Mouse (Mus musculus): ENCODE data around the gene Pkn1. TPM values are rescaled to one million over a fixed set of nuclear protein-coding genes. Genes with fewer than 3 reads are reported as not detected.

Pkn1 gene
- total RNA-seq, 2 experiments from 2014 or later, result 60.9 to 65.6 TPM

GRCm38 (mm10) chr8:83738949-83739710 lies 40.2 kb upstream of the Pkn1 start:
- H3K4me3 ChIP-seq, result peak overlapping the region; percentile 0; the same call in 1 of the 2 replicates
- intact Hi-C loops (cut with DNase I), result loop anchor here (5.0 kb wide), 1 partner anchor 228 kb away; no protein-coding TSS in a partner anchor
- no peak for TF ChIP-seq CTCF (IDR thresholded peaks at IDR 0.05)

GRCm38 (mm10) chr8:83737852-83738562 lies 39.0 kb upstream of the Pkn1 start:
- TF ChIP-seq CTCF (IDR thresholded peaks at IDR 0.05), result no peak
- no peak overlapping the region for H3K4me3 ChIP-seq
- no peak overlapping the region for H3K27ac ChIP-seq
- no peak for DNase-seq (ENCODE audit: extremely low spot score in 1 of 2, low spot score in 2 of 2)
- intact Hi-C loops (cut with DNase I), result loop anchor here (5.0 kb wide), 1 partner anchor 229 kb away; no protein-coding TSS in a partner anchor

More at GRCm38 (mm10) chr8:83738949-83739710, 40.2 kb upstream of the Pkn1 start:
- H3K27ac ChIP-seq, result no peak overlapping the region
- no peak for DNase-seq (ENCODE audit: extremely low spot score in 1 of 2, low spot score in 2 of 2)

GRCm38 (mm10) chr8:83737346-83737745 lies 38.4 kb upstream of the Pkn1 start:
- TF ChIP-seq CTCF (IDR thresholded peaks at IDR 0.05), result peak; percentile 14
- intact Hi-C loops (cut with DNase I), result loop anchor here (5.0 kb wide), 1 partner anchor 230 kb away; no protein-coding TSS in a partner anchor
- no peak for DNase-seq (ENCODE audit: extremely low spot score in 1 of 2, low spot score in 2 of 2)
- no peak overlapping the region for H3K4me3 ChIP-seq
- no peak overlapping the region for H3K27ac ChIP-seq

GRCm38 (mm10) chr8:83736681-83737080 lies 37.7 kb upstream of the Pkn1 start:
- intact Hi-C loops (cut with DNase I), result loop anchor here (5.0 kb wide), 1 partner anchor 231 kb away; no protein-coding TSS in a partner anchor
- Histone ChIP-seq H3K4me3 (no peak overlapping the region), H3K27ac (no peak overlapping the region)
- no peak for DNase-seq (ENCODE audit: extremely low spot score in 1 of 2, low spot score in 2 of 2)
- TF ChIP-seq CTCF (IDR thresholded peaks at IDR 0.05), result no peak

GRCm38 (mm10) chr8:83732919-83733318 lies 33.9 kb upstream of the Pkn1 start:
- no peak for DNase-seq (ENCODE audit: extremely low spot score in 1 of 2, low spot score in 2 of 2)
- intact Hi-C loops (cut with DNase I), result no loop called here
- no peak overlapping the region for H3K4me3 ChIP-seq
- TF ChIP-seq CTCF (IDR thresholded peaks at IDR 0.05), result no peak
- H3K27ac ChIP-seq, result no peak overlapping the region

- intact Hi-C loops (cut with DNase I), result no loop called here
- no peak for DNase-seq (ENCODE audit: extremely low spot score in 1 of 2, low spot score in 2 of 2)
- no peak for TF ChIP-seq CTCF (IDR thresholded peaks at IDR 0.05)
- Histone ChIP-seq H3K27ac (no peak overlapping the region), H3K4me3 (no peak overlapping the region)
Measured at GRCm38 (mm10) chr8:83731906-83732305, 32.9 kb upstream of the Pkn1 start.

- no peak overlapping the region for H3K4me3 ChIP-seq
- intact Hi-C loops (cut with DNase I), result no loop called here
Measured at GRCm38 (mm10) chr8:83729009-83729807, 30.2 kb upstream of the Pkn1 start.

GRCm38 (mm10) chr8:83725521-83726102 lies 26.6 kb upstream of the Pkn1 start:
- TF ChIP-seq CTCF (IDR thresholded peaks at IDR 0.05), result no peak
- no peak for DNase-seq (ENCODE audit: extremely low spot score in 1 of 2, low spot score in 2 of 2)
- intact Hi-C loops (cut with DNase I), result loop anchor here (2.0 kb wide), 3 partner anchors 57 to 229 kb away; partner anchors contain the start of genes Asf1b and Gm10644
- Histone ChIP-seq H3K27ac (no peak overlapping the region), H3K4me3 (no peak overlapping the region)

More at GRCm38 (mm10) chr8:83729009-83729807, 30.2 kb upstream of the Pkn1 start:
- TF ChIP-seq CTCF (IDR thresholded peaks at IDR 0.05), result peak; percentile 54
- no peak overlapping the region for H3K27ac ChIP-seq
- DNase-seq (ENCODE audit: extremely low spot score in 1 of 2, low spot score in 2 of 2), result no peak

- Histone ChIP-seq H3K4me3 (no peak overlapping the region), H3K27ac (no peak overlapping the region)
- DNase-seq (ENCODE audit: extremely low spot score in 1 of 2, low spot score in 2 of 2), result peak; percentile 82 to 84
- TF ChIP-seq CTCF (IDR thresholded peaks at IDR 0.05), result peak; percentile 91
- intact Hi-C loops (cut with DNase I), result loop anchor here (2.0 to 5.0 kb wide), 4 partner anchors 58 to 230 kb away; partner anchors contain the start of genes Asf1b and Gm10644
Measured at GRCm38 (mm10) chr8:83724697-83725482, 25.9 kb upstream of the Pkn1 start.

- no peak for TF ChIP-seq CTCF (IDR thresholded peaks at IDR 0.05)
- intact Hi-C loops (cut with DNase I), result loop anchor here (2.0 to 5.0 kb wide), 4 partner anchors 59 to 231 kb away; partner anchors contain the start of genes Asf1b and Gm10644
- no peak for DNase-seq (ENCODE audit: extremely low spot score in 1 of 2, low spot score in 2 of 2)
- no peak overlapping the region for H3K27ac ChIP-seq
- no peak overlapping the region for H3K4me3 ChIP-seq
Measured at GRCm38 (mm10) chr8:83723447-83724083, 24.6 kb upstream of the Pkn1 start.
